Mouse (Mus musculus) thymus, adult 2 months (tissue): ENCODE data around the gene Obscn. TPM values are rescaled to one million over a fixed set of nuclear protein-coding genes. Genes with fewer than 3 reads are reported as not detected.
A peak's percentile ranks its signal among the peaks of the same experiment; 100 is the strongest.

Source experiments
- DNase-seq: peaks from one replicate; pipeline ENCODE4 v3.0.0; 2021
- H3K27ac ChIP-seq: fragments of 200-500 bp; 2 replicates; pipeline ENCODE4 v1.5.1; 2012; ENCODE audit warnings: low read length, control low read depth; ENCODE audit not compliant: control insufficient read depth, insufficient read depth
- H3K27me3 ChIP-seq: fragments of 200-500 bp; 2 replicates; pipeline ENCODE4 v1.6.1; 2012; ENCODE audit warnings: mild to moderate bottlenecking, low read length, moderate library complexity, mixed read lengths; ENCODE audit not compliant: control insufficient read depth, insufficient read depth
- H3K36me3 ChIP-seq: fragments of 200-500 bp; 2 replicates; pipeline ENCODE4 v1.6.1; 2012; ENCODE audit warnings: mild to moderate bottlenecking, low read length, moderate library complexity; ENCODE audit not compliant: control insufficient read depth, insufficient read depth
- H3K4me1 ChIP-seq: fragments of 200-500 bp; replicated peaks from 2 replicates; pipeline ENCODE4 v1.6.1; 2012; ENCODE audit warnings: low read length; ENCODE audit not compliant: control insufficient read depth, insufficient read depth
- H3K4me3 ChIP-seq: fragments of 200-500 bp; 2 replicates; pipeline ENCODE4 v1.5.1; 2012; ENCODE audit warnings: mild to moderate bottlenecking, low read length, control low read depth, moderate library complexity; ENCODE audit not compliant: control insufficient read depth, insufficient read depth
- CTCF ChIP-seq: fragments of 200-500 bp; IDR thresholded peaks from 2 replicates; pipeline ENCODE4 v1.5.1; 2012; ENCODE audit warnings: mild to moderate bottlenecking, control low read depth, low read length, moderate library complexity, borderline replicate concordance; ENCODE audit not compliant: control insufficient read depth, poor library complexity, insufficient read depth; ENCODE audit errors: extremely low read depth
- POLR2A ChIP-seq: fragments of 200-500 bp; IDR thresholded peaks from 2 replicates; pipeline ENCODE4 v1.6.1; 2012; ENCODE audit warnings: mild to moderate bottlenecking, low read length, control low read depth, moderate library complexity; ENCODE audit not compliant: control insufficient read depth, poor library complexity, insufficient read depth; ENCODE audit errors: extremely low read depth
- WGBS: fragments of 180-500 bp; shearing (Covaris S2); methylation state at CpG from one replicate; pipeline ENCODE4 v1.1.7; 2018; 5-methylcytosine and 5-hydroxymethylcytosine counted together
- polyA plus RNA-seq: library from polyadenylated mRNA; depleted of rRNA; stranded (reverse); fragments of >200 nt; gene quantifications from 2 replicates; pipeline ENCODE4 v1.2.3, GENCODE M21; 2012

Obscn gene
- polyA plus RNA-seq, 1 experiment, result 14.5 TPM

- DNase-seq, result no peak
- H3K27ac ChIP-seq, result no peak overlapping the region
- TF ChIP-seq CTCF (no peak), POLR2A (no peak)
- 93% methylated on average over 3 of the region's 3 CpGs for WGBS
- no peak overlapping the region for H3K4me3 ChIP-seq
- H3K36me3 ChIP-seq, result peaks cover 36% of the 10 kb centered on the region
- H3K27me3 ChIP-seq, result no peaks in the 10 kb centered on the region
- H3K4me1 ChIP-seq, result peaks cover 21% of the 10 kb centered on the region
Measured at GRCm38 (mm10) chr11:58991911-58992310, 144.3 kb downstream of the Obscn start.

GRCm38 (mm10) chr11:58990794-58991193 lies 145.4 kb downstream of the Obscn start:
- no peaks in the 10 kb centered on the region for H3K27me3 ChIP-seq
- no peak overlapping the region for H3K4me3 ChIP-seq
- H3K36me3 ChIP-seq, result peaks cover 47% of the 10 kb centered on the region
- WGBS, result 96% methylated on average over 9 of the region's 9 CpGs
- no peak overlapping the region for H3K27ac ChIP-seq
- peaks cover 20% of the 10 kb centered on the region for H3K4me1 ChIP-seq
- no peak for DNase-seq
- TF ChIP-seq POLR2A (no peak), CTCF (no peak)

GRCm38 (mm10) chr11:58990141-58990540 lies 146.1 kb downstream of the Obscn start:
- 96% methylated on average over 17 of the region's 17 CpGs for WGBS

GRCm38 (mm10) chr11:58989166-58989565 lies 147.0 kb downstream of the Obscn start:
- Histone ChIP-seq H3K27me3 (no peaks in the 10 kb centered on the region), H3K4me1 (peaks cover 14% of the 10 kb centered on the region), H3K4me3 (no peak overlapping the region), H3K27ac (no peak overlapping the region), H3K36me3 (peaks cover 57% of the 10 kb centered on the region)
- TF ChIP-seq CTCF (no peak), POLR2A (no peak)
- no peak for DNase-seq
- WGBS, result 96% methylated on average over 4 of the region's 4 CpGs

More at GRCm38 (mm10) chr11:58990141-58990540, 146.1 kb downstream of the Obscn start:
- H3K4me1 ChIP-seq, result peaks cover 14% of the 10 kb centered on the region
- H3K27me3 ChIP-seq, result no peaks in the 10 kb centered on the region
- no peak for DNase-seq
- TF ChIP-seq POLR2A (no peak), CTCF (no peak)
- H3K36me3 ChIP-seq, result peaks cover 53% of the 10 kb centered on the region
- H3K27ac ChIP-seq, result no peak overlapping the region
- no peak overlapping the region for H3K4me3 ChIP-seq

- peaks cover 52% of the 10 kb centered on the region for H3K36me3 ChIP-seq
- no peaks in the 10 kb centered on the region for H3K27me3 ChIP-seq
- H3K4me1 ChIP-seq, result peaks cover 43% of the 10 kb centered on the region
- H3K27ac ChIP-seq, result no peak overlapping the region
- no peak overlapping the region for H3K4me3 ChIP-seq
- no peak for DNase-seq
- WGBS, result 96% methylated on average over 3 of the region's 3 CpGs
- TF ChIP-seq POLR2A, result no peak
- no peak for TF ChIP-seq CTCF
Measured at GRCm38 (mm10) chr11:58985299-58985917, 150.8 kb downstream of the Obscn start.

- Histone ChIP-seq H3K27me3 (no peaks in the 10 kb centered on the region), H3K4me3 (no peak overlapping the region), H3K36me3 (peaks cover 44% of the 10 kb centered on the region), H3K27ac (peak overlapping the region; percentile 9; the same call in 1 of the 2 replicates), H3K4me1 (peaks cover 50% of the 10 kb centered on the region)
- DNase-seq, result peak; percentile 36
- WGBS, result 41% methylated on average over 7 of the region's 7 CpGs
- TF ChIP-seq CTCF (no peak), POLR2A (no peak)
Measured at GRCm38 (mm10) chr11:58984657-58985056, 151.5 kb downstream of the Obscn start.
